Mouse (Mus musculus) WW6 (cell line): Measurements from ENCODE around the gene Tmem38a.

Source experiments
- DNase-seq: peaks from one replicate; pipeline ENCODE4 v3.0.0-alpha.2; 2013; ENCODE audit warnings: low read depth, low spot score

Gene Tmem38a

GRCm38 (mm10) chr8:72571611-72572473 is at the start of gene Tmem38a:
Tmem38a (plus strand) TSS chr8:72572055.
- DNase-seq: no peak

GRCm38 (mm10) chr8:72532103-72532502 is 39.8 kb upstream of the Tmem38a start:
- no peak for DNase-seq

GRCm38 (mm10) chr8:72534888-72535287 is 37.0 kb upstream of the Tmem38a start:
- no peak for DNase-seq

GRCm38 (mm10) chr8:72539234-72539633 is 32.6 kb upstream of the Tmem38a start:
- peak; percentile 28 for DNase-seq

GRCm38 (mm10) chr8:72547122-72547801 is 24.6 kb upstream of the Tmem38a start:
- DNase-seq: no peak

- DNase-seq: peak; percentile 100
Measured at GRCm38 (mm10) chr8:72547802-72548643, 23.8 kb upstream of the Tmem38a start, which contains the start of gene Med26. Med26 (minus strand) TSS chr8:72548270.

GRCm38 (mm10) chr8:72548644-72549313 is 23.1 kb upstream of the Tmem38a start:
- no peak for DNase-seq

GRCm38 (mm10) chr8:72549314-72549892 is 22.5 kb upstream of the Tmem38a start:
- no peak for DNase-seq

- peak; percentile 34 for DNase-seq
Measured at GRCm38 (mm10) chr8:72555770-72556169, 16.1 kb upstream of the Tmem38a start.

GRCm38 (mm10) chr8:72561111-72561689 is 10.7 kb upstream of the Tmem38a start:
- no peak for DNase-seq

GRCm38 (mm10) chr8:72565970-72566369 is 5.9 kb upstream of the Tmem38a start:
- DNase-seq: no peak

- peak; percentile 99 for DNase-seq
Measured at GRCm38 (mm10) chr8:72570633-72571610, 933 bp upstream of the Tmem38a start, which contains the start of gene Smim7. Smim7 (minus strand) TSS chr8:72571088.

GRCm38 (mm10) chr8:72572507-72572906 is 652 bp downstream of the Tmem38a start:
- no peak for DNase-seq

GRCm38 (mm10) chr8:72573450-72573849 is 1.6 kb downstream of the Tmem38a start:
- DNase-seq: no peak

- no peak for DNase-seq
Measured at GRCm38 (mm10) chr8:72575915-72576314, 4.1 kb downstream of the Tmem38a start.

- no peak for DNase-seq
Measured at GRCm38 (mm10) chr8:72577266-72577665, 5.4 kb downstream of the Tmem38a start.

GRCm38 (mm10) chr8:72577941-72578340 is 6.1 kb downstream of the Tmem38a start:
- DNase-seq: no peak

GRCm38 (mm10) chr8:72579374-72579773 is 7.5 kb downstream of the Tmem38a start:
- DNase-seq: no peak
